Mouse (Mus musculus): ENCODE results near the gene Fbxl15.

GRCm38 (mm10) chr19:46286926-46287325, 41.1 kb upstream of the Fbxl15 start:
- TF ChIP-seq CTCF (IDR thresholded peaks at IDR 0.05; ENCODE audit: insufficient read depth, low read depth, low read length) (no peak), POLR2A (IDR thresholded peaks at IDR 0.05; ENCODE audit: insufficient read depth, low read depth, low read length) (no peak)

Measured in olfactory bulb, adult 2 months (tissue).